Mouse (Mus musculus) ES-Bruce4 (cell line): ENCODE measurements at regions not wholly inside any gene's neighbourhood (a gene's known extent, or its start where the extent isn't known, plus 50 kb on each side); places are given as distances from the start of the nearest gene placed in this dataset.

ENCODE experiments used
- CTCF ChIP-seq: IDR thresholded peaks from one replicate; pipeline ENCODE4 v1.8.1; 2011; ENCODE audit warnings: low read depth, low read length
- POLR2A ChIP-seq: IDR thresholded peaks from one replicate; pipeline ENCODE4 v1.8.1; 2011; ENCODE audit warnings: low read length; ENCODE audit not compliant: insufficient read depth

GRCm38 (mm10) chr7:40325188-40325705, 572.9 kb upstream of the Vstm2b start:
- TF ChIP-seq CTCF (no peak), POLR2A (no peak)
